Mouse (Mus musculus): ENCODE results near the gene Mis18a.

DNA sequence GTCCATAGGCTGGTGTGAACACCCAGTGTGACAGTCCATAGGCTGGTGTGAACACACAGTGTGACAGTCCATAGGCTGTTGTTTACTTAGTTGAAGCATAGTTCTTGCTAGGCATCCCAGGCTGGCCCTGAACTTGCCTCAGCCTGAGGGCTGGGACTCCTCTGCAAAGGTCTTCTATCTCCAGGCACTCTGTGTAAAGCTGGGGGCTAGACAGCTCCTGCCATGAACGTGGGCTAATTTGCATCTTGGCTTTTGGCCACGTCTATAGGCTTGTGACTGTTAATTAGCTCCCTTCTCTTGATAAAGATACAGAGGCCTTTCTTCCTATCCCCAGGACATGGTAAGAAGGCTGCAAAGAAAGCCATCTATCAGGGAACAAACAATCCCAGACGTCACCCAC, 32.1 kb upstream of the Mis18a start:
- TF ChIP-seq EP300 (IDR thresholded peaks at IDR 0.05; ENCODE audit: low read depth) = no peak
- no peak for TF ChIP-seq CTCF (IDR thresholded peaks at IDR 0.05; ENCODE audit: low read depth)
